Mouse (Mus musculus) forebrain, embryonic 12.5 days (tissue): ENCODE data around the gene Esyt2. TPM values are rescaled to one million over a fixed set of nuclear protein-coding genes. Genes with fewer than 3 reads are reported as not detected.

Source experiments
- ATAC-seq: fragments of 200-750 bp; cut with Nextera tagmentation; 2 replicates; pipeline ENCODE4 v1.8.0; 2017; ENCODE audit warnings: moderate TSS enrichment; ENCODE audit not compliant: low FRiP score
- H3K27ac ChIP-seq: fragments of 300-500 bp; sonication (generic); 2 replicates; pipeline ENCODE4 v1.5.1; 2016; ENCODE audit warnings: mild to moderate bottlenecking
- H3K27me3 ChIP-seq: fragments of 300-500 bp; sonication (generic); 2 replicates; pipeline ENCODE4 v1.6.1; 2016; ENCODE audit warnings: mild to moderate bottlenecking
- H3K36me3 ChIP-seq: fragments of 300-500 bp; sonication (generic); replicated peaks from 2 replicates; pipeline ENCODE4 v1.6.1; 2016; ENCODE audit warnings: mild to moderate bottlenecking
- H3K4me1 ChIP-seq: fragments of 300-500 bp; sonication (generic); 2 replicates; pipeline ENCODE4 v1.6.1; 2016
- H3K4me2 ChIP-seq: fragments of 300-500 bp; sonication (generic); 2 replicates; pipeline ENCODE4 v1.6.1; 2016; ENCODE audit warnings: mild to moderate bottlenecking, moderate library complexity
- H3K4me3 ChIP-seq: fragments of 300-500 bp; sonication (generic); replicated peaks from 2 replicates; pipeline ENCODE4 v1.5.1; 2016; ENCODE audit warnings: mild to moderate bottlenecking
- H3K9ac ChIP-seq: fragments of 300-500 bp; sonication (generic); 2 replicates; pipeline ENCODE4 v1.6.1; 2016; ENCODE audit warnings: mild to moderate bottlenecking
- H3K9me3 ChIP-seq: fragments of 300-500 bp; sonication (generic); 2 replicates; pipeline ENCODE4 v1.6.1; 2016
- WGBS: fragments of 180-500 bp; shearing (Covaris S2); methylation state at CpG from one replicate; pipeline ENCODE4 v1.1.7; 2016; 5-methylcytosine and 5-hydroxymethylcytosine counted together
- polyA plus RNA-seq: library from polyadenylated mRNA; unstranded; fragments of >200 nt; fragmentation: Nextera tagmentation; extraction: Ambion mirVana; gene quantifications from 2 replicates; pipeline ENCODE4 v1.2.1, GENCODE M21; 2016

Gene Esyt2
- polyA plus RNA-seq: 17.2 and 17.3 TPM in 2 replicates

DNA sequence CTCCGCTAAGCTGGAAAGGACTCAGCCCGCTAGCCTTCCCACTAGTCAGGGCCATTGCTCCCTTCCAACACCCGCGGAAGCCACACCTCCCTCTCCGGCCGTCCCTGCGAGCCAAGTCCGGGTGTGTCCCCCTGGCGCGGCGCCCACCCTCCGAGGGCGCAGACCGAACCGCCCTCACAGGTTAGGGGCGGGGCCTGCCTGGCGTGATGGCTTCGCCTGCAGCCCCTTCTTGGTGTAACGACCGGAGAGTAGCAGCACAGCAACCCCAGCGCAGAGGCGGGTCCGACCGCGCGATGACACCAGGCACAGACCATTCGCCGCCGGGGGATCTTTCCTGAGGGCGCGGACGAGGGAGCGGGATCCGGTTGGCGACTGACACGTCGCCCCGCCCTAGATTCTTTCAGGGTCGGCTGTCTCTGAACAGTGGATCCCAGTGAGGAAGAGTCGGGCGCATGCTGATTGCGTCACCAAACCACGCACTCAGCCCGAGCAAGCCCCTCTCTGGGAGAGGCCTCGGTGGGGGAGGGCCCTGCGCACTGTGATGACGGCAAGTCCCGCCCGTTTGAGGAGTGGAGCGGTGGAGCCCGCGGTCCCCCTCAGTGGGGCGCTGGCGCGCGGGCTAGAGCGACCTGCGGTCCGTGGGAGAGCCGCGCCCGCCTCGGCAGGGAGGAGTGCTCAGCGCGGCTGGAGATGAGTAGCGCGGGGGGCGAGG is at the start of gene Esyt2:
Gene Esyt2, plus strand, starts transcription at position 544 of the 712 bp plus-strand sequence.
- ATAC-seq: peak; percentile 97
- H3K27me3 ChIP-seq: no peaks in the 10 kb centered on the region
- peak within 1 kb of the TSS; percentile 94 for H3K27ac ChIP-seq
- under 1% methylated on average over 67 of the region's 68 CpGs for WGBS
- peaks cover 10% of the 10 kb centered on the region for H3K4me1 ChIP-seq
- H3K9ac ChIP-seq: peak within 1 kb of the TSS; percentile 96
- peak within 1 kb of the TSS; percentile 94 for H3K4me3 ChIP-seq
- H3K4me2 ChIP-seq: peak within 1 kb of the TSS; percentile 94
- no peaks in the 10 kb centered on the region for H3K9me3 ChIP-seq
- H3K36me3 ChIP-seq: no peaks in the 10 kb centered on the region

DNA sequence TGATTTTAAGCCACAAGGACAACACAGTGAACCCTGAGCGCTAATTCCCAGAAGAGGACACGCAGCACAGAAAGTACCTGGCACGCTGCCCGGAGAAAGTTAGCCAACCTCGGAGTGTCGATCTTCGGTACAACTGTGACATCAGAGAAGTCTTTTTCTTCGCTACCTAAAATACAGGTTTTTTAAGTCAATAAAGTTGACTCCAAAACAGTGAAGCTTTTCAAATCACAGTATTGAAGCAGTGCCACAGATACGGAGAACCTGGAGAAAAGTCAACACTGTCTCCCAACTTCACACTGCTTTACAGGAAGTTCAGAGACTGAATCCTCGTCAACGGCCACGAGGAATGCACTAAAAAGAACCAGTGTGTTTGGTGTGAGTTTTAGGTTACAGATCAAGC is 49.4 kb upstream of the Esyt2 start:
- H3K4me3 ChIP-seq: no peak overlapping the region
- 87% methylated on average over 12 of the region's 12 CpGs for WGBS

DNA sequence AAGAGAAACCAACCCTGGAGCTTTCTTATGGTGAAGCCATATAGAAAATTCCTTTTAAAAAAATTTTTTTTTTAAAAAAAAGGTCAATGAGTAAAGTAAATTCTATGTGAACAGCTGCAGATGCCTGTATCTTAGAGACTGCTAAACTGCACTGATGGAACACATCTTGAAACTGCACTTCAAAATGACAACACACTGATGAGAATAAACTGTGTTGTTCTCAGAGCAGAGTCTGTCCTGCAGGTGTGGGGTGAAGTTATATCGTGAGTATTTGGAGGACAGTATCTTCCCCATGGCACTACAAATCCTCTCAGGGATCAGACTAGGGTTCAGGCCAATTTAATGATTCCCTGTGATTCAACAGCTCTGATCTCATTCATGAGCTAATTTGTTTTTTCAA is 48.9 kb upstream of the Esyt2 start:
- H3K27ac ChIP-seq: no peak overlapping the region
- H3K4me1 ChIP-seq: no peaks in the 10 kb centered on the region
- WGBS: 77% methylated on average over 1 of the region's 1 CpGs
- ATAC-seq: no peak
- H3K9ac ChIP-seq: no peak overlapping the region
- no peak overlapping the region for H3K4me3 ChIP-seq
- H3K9me3 ChIP-seq: no peaks in the 10 kb centered on the region
- no peak overlapping the region for H3K4me2 ChIP-seq
- H3K36me3 ChIP-seq: 0 out of 2 replicates have a peak, but pooled peaks cover 5% of the 10 kb centered on the region
- H3K27me3 ChIP-seq: no peaks in the 10 kb centered on the region

More for the DNA sequence above, 49.4 kb upstream of the Esyt2 start:
- H3K36me3 ChIP-seq: 0 out of 2 replicates have a peak, but pooled peaks cover 5% of the 10 kb centered on the region
- no peak overlapping the region for H3K27ac ChIP-seq
- H3K4me2 ChIP-seq: no peak overlapping the region
- no peaks in the 10 kb centered on the region for H3K27me3 ChIP-seq
- H3K9ac ChIP-seq: no peak overlapping the region
- H3K4me1 ChIP-seq: no peaks in the 10 kb centered on the region
- no peaks in the 10 kb centered on the region for H3K9me3 ChIP-seq
- no peak for ATAC-seq

DNA sequence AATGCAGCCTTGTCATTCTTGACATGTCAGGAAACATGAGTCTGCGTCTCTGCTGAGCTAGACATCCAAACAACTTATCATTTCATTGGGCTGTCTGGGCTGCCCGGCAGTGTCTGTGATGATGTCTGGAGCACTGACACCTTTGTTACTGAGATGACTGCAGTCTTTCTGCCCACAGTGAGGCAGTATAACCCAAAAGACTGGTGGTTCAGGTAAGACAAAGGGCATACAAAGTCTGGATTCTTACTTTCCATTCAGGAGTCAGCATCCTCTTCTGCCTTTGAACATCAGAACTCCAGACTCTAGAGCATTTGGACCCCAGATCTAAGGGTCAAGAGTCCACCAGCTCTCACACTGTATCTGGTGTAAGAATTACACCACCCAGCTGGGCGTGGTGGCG is 45.6 kb upstream of the Esyt2 start:
- no peak for ATAC-seq
- H3K9me3 ChIP-seq: no peaks in the 10 kb centered on the region
- no peaks in the 10 kb centered on the region for H3K4me1 ChIP-seq
- H3K36me3 ChIP-seq: 0 out of 2 replicates have a peak, but pooled peaks cover 2% of the 10 kb centered on the region
- no peaks in the 10 kb centered on the region for H3K27me3 ChIP-seq
- H3K4me2 ChIP-seq: no peak overlapping the region
- H3K9ac ChIP-seq: no peak overlapping the region
- H3K27ac ChIP-seq: no peak overlapping the region
- H3K4me3 ChIP-seq: no peak overlapping the region
- WGBS: 86% methylated on average over 4 of the region's 4 CpGs

DNA sequence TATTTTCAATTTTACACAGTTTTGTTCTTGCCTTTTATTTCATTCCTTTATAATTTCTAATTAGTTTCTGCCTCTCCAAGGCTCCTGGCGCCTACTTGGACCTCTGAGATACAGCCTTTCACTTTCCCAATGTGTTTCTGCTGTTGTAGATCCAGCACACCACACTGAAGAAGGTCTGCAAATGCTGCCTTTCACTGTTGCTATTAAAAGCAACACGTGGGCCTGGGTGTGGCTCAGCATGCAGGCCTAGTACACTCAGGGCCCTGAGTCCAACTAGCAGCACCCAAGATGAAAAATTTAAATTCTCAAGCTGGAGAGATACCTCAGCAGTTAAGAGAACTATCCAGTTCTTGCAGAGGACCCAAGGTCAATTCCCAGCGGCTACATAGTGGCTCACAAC is 44.3 kb upstream of the Esyt2 start:
- no peak for ATAC-seq
- H3K27ac ChIP-seq: no peak overlapping the region
- H3K4me1 ChIP-seq: no peaks in the 10 kb centered on the region
- no peaks in the 10 kb centered on the region for H3K27me3 ChIP-seq
- 93% methylated on average over 3 of the region's 3 CpGs for WGBS
- peaks cover 5% of the 10 kb centered on the region; the same call in 1 of the 2 replicates for H3K36me3 ChIP-seq
- no peak overlapping the region for H3K4me3 ChIP-seq
- no peak overlapping the region for H3K9ac ChIP-seq
- no peaks in the 10 kb centered on the region for H3K9me3 ChIP-seq
- H3K4me2 ChIP-seq: no peak overlapping the region

DNA sequence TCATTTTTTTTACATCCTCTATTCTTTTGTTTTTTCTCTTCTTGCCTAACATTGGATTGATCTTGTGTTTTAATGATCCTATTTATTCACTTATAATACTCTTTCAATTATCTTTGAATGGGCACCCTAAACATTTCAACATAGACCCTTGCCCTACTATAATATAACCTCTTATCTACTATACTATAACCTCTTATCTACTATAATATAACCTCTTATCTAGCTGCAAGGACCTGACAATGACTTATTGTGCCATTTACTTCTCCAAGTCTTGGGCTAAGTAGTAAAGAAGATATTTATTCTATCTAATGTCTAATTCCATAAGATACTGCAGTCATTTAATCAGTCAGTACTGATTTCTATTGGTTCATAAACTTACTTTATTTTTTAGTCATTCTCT is 42.6 kb upstream of the Esyt2 start:
- Histone ChIP-seq H3K4me2 (no peak overlapping the region), H3K36me3 (peaks cover 5% of the 10 kb centered on the region; the same call in 1 of the 2 replicates), H3K4me3 (no peak overlapping the region), H3K27me3 (no peaks in the 10 kb centered on the region), H3K4me1 (no peaks in the 10 kb centered on the region), H3K9ac (no peak overlapping the region), H3K9me3 (no peaks in the 10 kb centered on the region), H3K27ac (no peak overlapping the region)
- ATAC-seq: no peak

DNA sequence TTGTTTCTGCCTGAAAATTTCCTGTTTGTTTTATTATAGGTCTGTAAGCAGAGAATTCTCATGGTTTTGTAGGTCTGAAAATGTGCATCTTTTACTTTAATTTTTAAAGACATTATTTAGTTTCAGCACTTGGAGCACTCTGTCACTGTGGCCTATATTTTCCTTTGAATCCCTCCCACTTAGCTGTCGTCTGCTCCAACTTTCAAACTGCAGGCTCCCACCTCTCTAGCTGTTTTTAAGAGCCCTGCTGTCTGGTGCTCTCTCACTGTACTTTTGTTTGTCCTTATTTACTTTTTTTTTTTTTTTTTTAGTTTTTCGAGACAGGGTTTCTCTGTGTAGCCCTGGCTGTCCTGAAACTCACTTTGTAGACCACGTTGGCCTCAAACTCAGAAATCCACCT is 42.2 kb upstream of the Esyt2 start:
- whole genome bisulfite sequencing: 85% methylated on average over 3 of the region's 3 CpGs
- H3K4me3 ChIP-seq: no peak overlapping the region
- no peaks in the 10 kb centered on the region for H3K9me3 ChIP-seq

DNA sequence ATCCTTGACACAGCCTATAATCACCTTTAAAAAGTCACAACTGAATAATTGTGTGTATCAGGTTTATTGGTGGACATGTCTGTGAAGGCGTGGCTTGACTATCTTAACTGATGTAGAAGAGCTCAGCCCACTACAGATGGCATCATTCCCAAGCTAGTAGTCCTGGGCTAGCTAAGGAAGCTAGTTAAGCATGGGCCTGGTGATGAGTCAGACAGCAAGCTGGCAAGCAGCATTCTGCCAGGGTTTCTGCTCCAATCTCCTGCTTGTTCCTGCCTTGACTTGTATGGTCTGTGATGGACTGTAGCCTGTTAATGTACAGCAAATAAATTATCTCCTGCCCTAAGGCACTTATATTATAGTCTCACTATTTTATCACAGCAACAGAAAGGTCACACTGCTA is 36.4 kb upstream of the Esyt2 start:
- Histone ChIP-seq H3K4me1 (no peaks in the 10 kb centered on the region), H3K4me3 (no peak overlapping the region), H3K36me3 (peaks cover 28% of the 10 kb centered on the region), H3K9ac (no peak overlapping the region), H3K9me3 (no peaks in the 10 kb centered on the region), H3K27ac (no peak overlapping the region), H3K4me2 (no peak overlapping the region), H3K27me3 (no peaks in the 10 kb centered on the region)
- WGBS: 73% methylated on average over 1 of the region's 1 CpGs
- no peak for ATAC-seq

More for the DNA sequence above, 42.2 kb upstream of the Esyt2 start:
- H3K9ac ChIP-seq: no peak overlapping the region
- no peaks in the 10 kb centered on the region for H3K4me1 ChIP-seq
- no peaks in the 10 kb centered on the region for H3K27me3 ChIP-seq
- H3K36me3 ChIP-seq: peaks cover 5% of the 10 kb centered on the region; the same call in 1 of the 2 replicates
- H3K27ac ChIP-seq: no peak overlapping the region
- H3K4me2 ChIP-seq: no peak overlapping the region
- ATAC-seq: no peak

DNA sequence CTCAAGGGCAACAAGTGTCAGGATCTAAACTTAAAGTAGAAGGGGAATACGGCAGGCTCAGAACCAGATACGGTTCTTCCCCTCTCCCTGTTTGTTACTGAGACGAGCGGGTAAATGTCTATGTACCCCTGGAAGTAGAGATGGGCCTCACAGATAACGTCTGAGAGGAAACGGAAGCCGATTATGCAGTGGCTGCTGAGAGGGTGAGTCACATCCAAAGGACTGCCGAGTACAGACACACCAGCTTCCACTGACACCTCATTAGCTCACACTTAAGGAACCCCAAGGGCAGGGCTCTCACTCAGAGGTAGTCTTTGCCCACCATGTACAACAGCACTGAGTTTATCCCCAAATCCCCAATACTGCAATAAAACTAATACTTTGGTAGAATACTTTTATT is 26.3 kb upstream of the Esyt2 start:
- H3K4me1 ChIP-seq: no peaks in the 10 kb centered on the region
- no peak overlapping the region for H3K27ac ChIP-seq
- WGBS: 81% methylated on average over 8 of the region's 8 CpGs
- H3K36me3 ChIP-seq: peaks cover 15% of the 10 kb centered on the region
- H3K4me2 ChIP-seq: no peak overlapping the region
- no peak overlapping the region for H3K9ac ChIP-seq
- H3K4me3 ChIP-seq: no peak overlapping the region
- no peaks in the 10 kb centered on the region for H3K27me3 ChIP-seq
- H3K9me3 ChIP-seq: no peaks in the 10 kb centered on the region
- ATAC-seq: no peak

DNA sequence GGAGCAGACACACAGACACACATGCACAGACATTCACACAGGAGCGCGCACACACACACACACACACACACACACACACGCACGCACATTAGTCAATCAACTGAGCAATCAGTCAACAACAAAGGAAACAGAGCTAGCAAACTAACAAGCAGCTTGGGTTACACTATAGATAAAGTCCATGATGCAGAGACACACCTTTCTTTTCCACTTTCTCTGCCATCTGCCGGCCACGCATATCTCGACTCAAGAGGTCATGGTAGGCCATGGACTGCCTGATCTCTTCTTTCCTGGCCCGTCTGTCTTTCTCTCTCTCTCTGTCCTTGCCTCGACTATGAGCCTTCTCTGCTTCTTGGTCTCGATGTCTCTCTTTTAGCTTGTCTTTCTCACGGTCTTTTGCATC is 25.4 kb upstream of the Esyt2 start:
- peaks cover 15% of the 10 kb centered on the region for H3K36me3 ChIP-seq
- no peak overlapping the region for H3K9ac ChIP-seq
- no peak for ATAC-seq
- no peaks in the 10 kb centered on the region for H3K9me3 ChIP-seq
- H3K4me3 ChIP-seq: no peak overlapping the region
- H3K4me1 ChIP-seq: no peaks in the 10 kb centered on the region
- no peak overlapping the region for H3K4me2 ChIP-seq
- WGBS: 89% methylated on average over 11 of the region's 11 CpGs
- no peak overlapping the region for H3K27ac ChIP-seq
- H3K27me3 ChIP-seq: no peaks in the 10 kb centered on the region

DNA sequence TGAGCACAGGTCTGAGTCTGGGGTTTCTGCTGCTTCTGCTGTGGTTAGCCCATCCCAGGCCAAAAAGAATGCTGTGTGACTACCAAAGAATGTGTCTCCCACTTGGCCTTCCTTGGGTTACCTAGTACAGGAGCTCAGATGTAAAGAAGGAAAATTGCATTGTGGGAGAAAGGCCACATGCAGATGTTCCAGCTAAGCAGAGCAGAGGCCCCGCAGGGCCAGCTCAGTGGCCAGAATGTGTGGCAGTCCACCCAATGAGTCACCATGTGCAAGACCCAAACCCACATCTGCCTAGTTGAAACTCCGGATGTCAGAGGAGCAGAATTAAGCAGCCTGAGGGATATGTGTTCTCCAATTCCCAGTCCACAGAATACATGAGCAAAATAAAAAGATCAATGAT is 22.7 kb upstream of the Esyt2 start:
- ATAC-seq: no peak
- Histone ChIP-seq H3K27me3 (no peaks in the 10 kb centered on the region), H3K4me1 (peaks cover 6% of the 10 kb centered on the region; the same call in 1 of the 2 replicates), H3K4me2 (no peak overlapping the region), H3K27ac (no peak overlapping the region), H3K36me3 (peaks cover 15% of the 10 kb centered on the region), H3K4me3 (no peak overlapping the region), H3K9me3 (no peaks in the 10 kb centered on the region), H3K9ac (no peak overlapping the region)
- WGBS: 85% methylated on average over 2 of the region's 2 CpGs

DNA sequence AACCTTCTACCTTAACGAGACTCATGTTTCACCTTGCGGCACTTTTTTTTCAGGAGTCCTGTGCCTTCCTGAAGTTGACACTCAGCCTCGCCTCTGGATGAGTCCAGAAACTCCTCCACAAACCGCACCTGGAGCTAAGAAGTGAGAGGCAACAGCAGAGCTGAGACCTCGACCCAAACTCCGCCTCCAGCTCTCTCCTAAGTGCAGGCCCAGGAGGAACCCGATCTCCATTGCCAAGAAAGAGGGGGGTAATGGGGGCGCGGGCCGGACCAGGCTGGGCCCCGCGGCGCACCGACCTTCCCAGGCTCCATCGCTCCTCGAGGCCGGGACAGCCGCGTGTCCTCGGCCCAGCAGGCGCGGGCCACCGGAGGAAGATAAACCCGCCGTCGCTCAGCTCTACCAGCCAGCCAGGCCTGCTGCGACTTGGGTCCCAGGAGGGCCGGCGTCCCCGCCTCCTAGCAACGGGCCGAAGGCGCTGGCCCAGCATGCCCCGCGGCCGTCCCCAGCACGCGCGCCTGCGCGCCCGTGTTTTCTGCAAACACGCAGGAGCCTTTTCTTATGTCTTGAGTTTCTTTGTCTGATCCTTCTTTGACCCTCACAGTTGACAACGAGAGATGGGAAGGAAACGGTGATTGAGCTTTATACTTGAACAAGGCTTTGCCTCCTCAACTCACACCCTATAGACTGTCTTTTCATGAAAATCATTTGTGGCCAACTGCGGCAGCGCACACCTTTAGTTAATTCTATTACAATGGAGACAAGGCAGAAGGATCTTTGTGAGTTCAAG is 18.2 kb upstream of the Esyt2 start, which contains the start of gene Wdr60:
Gene Wdr60, minus strand, starts transcription at position 468 of the 787 bp plus-strand sequence.
- H3K27me3 ChIP-seq: no peaks in the 10 kb centered on the region
- H3K9me3 ChIP-seq: no peaks in the 10 kb centered on the region
- peak within 1 kb of the TSS; percentile 63 for H3K4me3 ChIP-seq
- H3K4me2 ChIP-seq: peak within 1 kb of the TSS; percentile 75
- WGBS: 5% methylated on average over 47 of the region's 47 CpGs
- H3K4me1 ChIP-seq: peaks cover 6% of the 10 kb centered on the region; the same call in 1 of the 2 replicates
- H3K36me3 ChIP-seq: no peaks in the 10 kb centered on the region
- ATAC-seq: peak; percentile 99
- peak within 1 kb of the TSS; percentile 76 for H3K27ac ChIP-seq
- peak within 1 kb of the TSS; percentile 71 for H3K9ac ChIP-seq
